Mouse (Mus musculus) cerebellum, adult 2 months (tissue): ENCODE measurements at regions not wholly inside any gene's neighbourhood (a gene's known extent, or its start where the extent isn't known, plus 50 kb on each side); places are given as distances from the start of the nearest gene placed in this dataset.
A peak's percentile ranks its signal among the peaks of the same experiment; 100 is the strongest.

Experiments
- DNase-seq, 2 experiments: peaks; one replicate each; pipeline ENCODE4 v3.0.0; 2021
- H3K27ac ChIP-seq: fragments of 200-500 bp; 2 replicates; pipeline ENCODE4 v1.5.1; 2012; ENCODE audit warnings: low read length, control low read depth, inconsistent platforms; ENCODE audit not compliant: insufficient read depth
- H3K27me3 ChIP-seq: fragments of 200-500 bp; 2 replicates; pipeline ENCODE4 v1.6.1; 2012; ENCODE audit warnings: inconsistent platforms, mild to moderate bottlenecking, low read length, moderate library complexity; ENCODE audit not compliant: control insufficient read depth, insufficient read depth
- H3K4me1 ChIP-seq: fragments of 200-500 bp; 2 replicates; pipeline ENCODE4 v1.6.1; 2011; ENCODE audit warnings: low read length; ENCODE audit not compliant: control insufficient read depth, insufficient read depth
- H3K4me3 ChIP-seq: fragments of 200-500 bp; replicated peaks from 2 replicates; pipeline ENCODE3; 2011; ENCODE audit warnings: mild to moderate bottlenecking, low read depth, low read length, control low read depth; ENCODE audit not compliant: insufficient read depth
- CTCF ChIP-seq: fragments of 200-500 bp; IDR thresholded peaks from 2 replicates; pipeline ENCODE4 v1.5.1; 2011; ENCODE audit warnings: low read depth, mild to moderate bottlenecking, control low read depth, low read length, moderate library complexity, borderline replicate concordance; ENCODE audit not compliant: insufficient read depth
- POLR2A ChIP-seq: fragments of 200-500 bp; IDR thresholded peaks from 2 replicates; pipeline ENCODE4 v1.6.1; 2011; ENCODE audit warnings: low read length, control low read depth, borderline replicate concordance; ENCODE audit not compliant: insufficient read depth
- WGBS: fragments of 180-500 bp; shearing (Covaris S2); methylation state at CpG from one replicate; pipeline ENCODE4 v1.1.7; 2018; 5-methylcytosine and 5-hydroxymethylcytosine counted together

- Histone ChIP-seq H3K27ac (no peak overlapping the region), H3K4me1 (no peaks in the 10 kb centered on the region), H3K4me3 (no peak overlapping the region), H3K27me3 (no peaks in the 10 kb centered on the region)
- no peak for TF ChIP-seq POLR2A
- no peak for TF ChIP-seq CTCF
- no peak for DNase-seq
These were observed 999.8 kb upstream of the Crim1 start for GRCm38 (mm10) chr17:77200256-77200655.

DNA sequence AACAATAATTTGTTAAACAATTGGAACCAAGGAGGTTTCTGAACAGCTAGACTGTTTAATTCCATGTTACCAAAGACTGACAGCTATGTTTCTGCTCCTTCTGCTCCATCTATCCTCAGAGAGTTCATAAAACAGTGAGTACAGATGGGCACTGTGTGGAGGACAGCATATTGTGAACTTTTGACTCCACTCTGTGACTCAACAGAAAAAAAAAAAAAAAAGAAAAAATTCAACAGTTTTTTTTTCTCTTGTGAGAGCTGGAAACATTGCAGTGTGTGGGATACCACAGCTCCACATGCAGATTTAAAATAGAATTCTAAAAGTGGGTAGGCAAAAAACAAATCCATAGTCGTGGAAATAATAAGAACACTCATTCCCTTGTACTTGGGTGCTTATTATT is 999.4 kb upstream of the Crim1 start:
- Histone ChIP-seq H3K27me3 (no peaks in the 10 kb centered on the region), H3K4me3 (no peak overlapping the region), H3K27ac (no peak overlapping the region), H3K4me1 (no peaks in the 10 kb centered on the region)
- no peak for DNase-seq
- TF ChIP-seq CTCF (no peak), POLR2A (no peak)
- 75% methylated on average over 1 of the region's 1 CpGs for WGBS

DNA sequence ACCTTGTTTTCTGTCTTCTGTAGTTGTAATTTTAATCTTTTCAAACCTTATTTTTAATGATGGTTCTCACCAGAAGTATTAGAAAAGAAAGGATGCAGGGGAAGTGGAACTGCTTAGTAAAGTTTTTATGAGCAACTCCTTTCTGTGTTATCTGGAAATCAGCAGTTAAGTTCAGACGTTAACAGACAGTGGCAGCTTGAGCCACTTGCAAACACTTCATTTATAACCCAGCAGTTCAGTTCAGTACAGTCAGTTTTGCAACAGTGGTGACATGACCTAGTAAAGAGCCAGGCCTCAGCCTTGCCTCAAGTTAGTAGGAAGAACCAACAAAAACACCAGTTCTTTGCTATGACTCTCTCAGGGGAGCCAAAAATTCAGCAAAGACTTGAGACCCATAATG is 989.1 kb upstream of the Crim1 start:
- Histone ChIP-seq H3K4me1 (no peaks in the 10 kb centered on the region), H3K4me3 (no peak overlapping the region), H3K27me3 (no peaks in the 10 kb centered on the region), H3K27ac (no peak overlapping the region)
- 78% methylated on average over 1 of the region's 1 CpGs for WGBS
- DNase-seq = no peak
- TF ChIP-seq POLR2A (no peak), CTCF (no peak)

DNA sequence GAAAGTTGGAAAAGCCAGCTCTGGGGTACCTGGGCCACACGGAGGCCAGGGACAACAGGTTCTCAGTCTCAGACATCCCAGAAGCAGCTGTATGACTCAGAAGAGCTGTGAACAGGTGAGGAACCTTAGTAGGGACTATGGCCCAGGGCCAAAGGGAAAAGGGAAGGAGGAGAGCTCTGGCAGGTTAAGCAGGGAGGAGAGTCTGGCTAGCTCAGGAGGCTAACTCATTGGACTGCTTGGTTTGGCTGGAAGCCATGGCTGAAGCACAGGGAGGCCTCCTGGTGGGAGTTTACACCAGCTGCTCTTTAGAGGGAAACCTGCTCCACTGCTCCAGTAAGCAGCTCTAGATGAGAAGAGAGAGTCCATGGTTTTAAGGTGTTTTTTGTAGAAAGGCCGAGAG is 955.0 kb upstream of the Crim1 start:
- WGBS = 19% methylated on average over 2 of the region's 2 CpGs
- H3K27ac ChIP-seq = no peak overlapping the region
- peak; percentile 5 to 38 for DNase-seq
- H3K4me3 ChIP-seq = no peak overlapping the region
- no peaks in the 10 kb centered on the region for H3K27me3 ChIP-seq
- TF ChIP-seq POLR2A (no peak), CTCF (no peak)
- no peaks in the 10 kb centered on the region; the same call in 1 of the 2 replicates for H3K4me1 ChIP-seq
